Mouse (Mus musculus) adrenal gland, adult 8-10 months (tissue): Measurements from ENCODE around the gene Il2ra. TPM values are rescaled to one million over a fixed set of nuclear protein-coding genes. Genes with fewer than 3 reads are reported as not detected.
A peak's percentile ranks its signal among the peaks of the same experiment; 100 is the strongest.
"Not testable (repeated sequence)": the region's sequence is repeated elsewhere in the genome, so short reads cannot be mapped to it uniquely, and the experiment has no call there.

ENCODE experiments used
- DNase-seq: peaks from one replicate; pipeline ENCODE4 v3.0.0; 2022
- total RNA-seq, 4 experiments: library from RNA; stranded (reverse); gene quantifications; 2 replicates each; pipeline ENCODE4 v1.2.4; 2022

Il2ra gene
- total RNA-seq, 4 experiments from 2014 or later = 0.12 to 0.46 (median 0.19) TPM

DNA sequence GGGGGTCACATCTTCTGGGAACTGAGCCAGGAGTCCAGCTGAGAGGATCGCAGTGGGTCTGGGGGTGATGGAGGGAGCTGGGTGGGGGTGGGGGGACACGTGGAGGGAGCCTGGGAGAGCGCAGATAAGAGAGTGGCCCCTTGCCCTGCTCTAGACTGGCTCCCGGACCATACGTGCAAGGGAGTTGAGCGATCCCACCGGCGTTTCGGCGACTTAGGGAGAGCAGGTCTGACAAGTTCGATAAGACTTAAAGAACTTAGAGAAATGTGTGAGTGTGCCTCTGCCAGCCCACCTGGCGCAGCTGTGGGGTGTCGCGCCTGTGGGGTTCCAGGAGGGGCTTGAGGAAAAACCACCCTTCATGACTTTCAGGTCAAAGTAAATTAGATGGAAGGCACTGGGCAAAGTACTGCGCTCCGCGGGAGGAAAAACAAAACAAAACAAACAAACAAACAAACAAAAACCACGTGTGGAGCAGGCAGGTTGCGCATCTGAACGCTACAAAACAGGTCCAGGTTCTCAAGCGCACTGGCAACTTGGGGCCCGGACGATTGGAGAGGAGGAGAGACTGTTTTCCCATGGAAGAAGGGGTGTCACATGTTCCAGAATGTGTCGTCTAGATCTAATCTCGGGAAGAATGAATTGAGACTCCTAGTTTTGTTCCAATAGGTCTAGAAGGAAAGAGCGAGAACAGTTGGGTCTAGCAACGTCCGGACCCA is 63.6 kb downstream of the Il2ra start:
- no peak for DNase-seq

DNA sequence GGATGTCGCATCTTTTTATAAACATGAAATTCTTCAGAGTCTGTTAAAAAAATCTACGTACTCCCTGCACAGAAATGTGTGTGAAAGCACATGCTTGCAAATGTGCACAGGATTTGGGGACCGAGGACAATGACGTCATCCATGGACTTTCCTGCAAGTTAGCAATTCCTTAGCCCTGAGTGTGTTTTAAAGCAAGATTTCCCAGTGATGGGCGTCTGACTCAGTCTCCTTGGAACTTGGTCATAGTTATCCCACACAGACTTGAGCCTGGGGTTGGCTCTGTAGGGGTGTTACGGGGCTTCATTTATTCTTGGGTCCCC is 64.1 kb downstream of the Il2ra start:
- DNase-seq = peak; percentile 38

DNA sequence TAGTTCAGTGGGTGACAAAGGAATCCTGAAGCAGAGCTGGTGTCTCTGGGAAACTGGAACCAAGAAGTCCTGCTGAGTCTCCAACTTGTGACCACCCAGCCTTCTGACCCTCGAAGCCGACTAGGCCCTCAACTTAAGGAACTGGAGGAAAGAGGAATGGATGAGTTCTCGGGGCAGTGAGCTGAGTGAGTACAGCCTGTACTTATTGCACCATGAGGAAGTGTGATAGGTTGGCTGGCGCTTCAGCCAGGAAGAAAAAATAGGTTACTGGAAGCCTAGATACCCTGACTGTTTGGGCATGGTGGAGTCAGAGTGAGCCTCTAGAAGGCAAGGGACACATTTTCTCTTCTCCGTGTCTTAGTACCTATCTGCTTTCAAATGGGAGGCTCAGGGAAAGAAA is 65.9 kb downstream of the Il2ra start:
- DNase-seq = no peak

DNA sequence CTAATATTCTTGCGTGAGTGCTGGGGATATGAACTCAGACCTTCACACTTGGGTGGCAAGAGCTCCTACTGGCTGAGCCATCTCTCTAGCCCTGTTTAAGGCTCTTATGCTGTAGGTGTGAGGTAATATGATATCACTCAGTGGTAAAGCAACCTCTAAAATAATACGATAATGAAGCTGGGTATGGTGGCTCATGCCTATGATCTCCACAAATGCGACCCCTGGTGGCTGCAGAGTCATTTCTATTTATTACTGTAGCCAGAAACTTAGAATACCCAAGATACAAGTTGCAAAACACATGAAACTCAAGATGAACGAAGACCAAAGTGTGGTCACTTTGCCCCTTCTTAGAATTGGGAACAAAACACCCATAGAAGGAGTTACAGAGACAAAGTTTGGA is 67.5 kb downstream of the Il2ra start:
- not testable (repeated sequence) for DNase-seq

DNA sequence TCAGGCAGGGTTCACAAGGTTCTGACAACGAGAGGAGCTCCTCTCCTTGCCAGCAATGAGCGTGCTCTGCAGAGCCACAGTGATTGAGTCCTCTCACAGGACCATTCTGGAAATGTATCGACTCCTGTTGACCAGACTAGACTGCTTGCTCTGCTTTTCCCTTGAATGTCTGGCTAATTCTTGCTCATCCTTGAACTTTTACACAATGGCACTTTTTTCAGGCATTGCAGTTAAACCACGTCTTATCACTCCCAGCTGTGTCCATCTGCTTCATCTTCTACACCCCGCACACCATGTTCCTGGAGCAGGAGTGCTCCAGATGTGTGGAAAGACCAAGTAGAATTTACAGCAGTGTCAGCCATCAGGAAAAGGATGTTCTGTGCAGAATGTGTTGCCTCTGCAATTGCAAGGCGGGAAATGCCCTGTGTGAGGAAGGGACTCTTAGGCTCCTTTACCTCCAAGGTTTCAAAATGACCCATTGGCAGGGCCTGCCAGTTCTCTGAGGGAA is 69.9 kb downstream of the Il2ra start:
- DNase-seq = no peak

DNA sequence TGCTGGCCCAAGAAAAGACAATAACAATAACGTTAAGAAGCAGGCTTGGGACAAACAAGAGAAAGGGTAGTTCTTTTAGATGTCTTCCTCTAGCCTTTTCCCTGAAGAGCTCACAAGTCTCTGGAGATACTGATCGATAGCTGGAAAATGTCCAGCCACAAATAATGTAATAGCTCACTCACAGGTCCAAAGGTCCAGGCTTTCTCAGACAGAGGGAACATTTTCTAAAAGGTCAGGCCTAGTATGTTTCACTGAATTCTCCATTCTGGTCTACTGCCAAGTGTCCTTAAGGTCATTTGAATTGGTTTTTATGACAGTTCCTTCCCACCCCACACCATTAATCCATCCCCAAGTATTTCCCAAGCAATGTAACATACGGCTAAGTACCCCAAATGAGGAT is 70.4 kb downstream of the Il2ra start:
- DNase-seq = no peak

DNA sequence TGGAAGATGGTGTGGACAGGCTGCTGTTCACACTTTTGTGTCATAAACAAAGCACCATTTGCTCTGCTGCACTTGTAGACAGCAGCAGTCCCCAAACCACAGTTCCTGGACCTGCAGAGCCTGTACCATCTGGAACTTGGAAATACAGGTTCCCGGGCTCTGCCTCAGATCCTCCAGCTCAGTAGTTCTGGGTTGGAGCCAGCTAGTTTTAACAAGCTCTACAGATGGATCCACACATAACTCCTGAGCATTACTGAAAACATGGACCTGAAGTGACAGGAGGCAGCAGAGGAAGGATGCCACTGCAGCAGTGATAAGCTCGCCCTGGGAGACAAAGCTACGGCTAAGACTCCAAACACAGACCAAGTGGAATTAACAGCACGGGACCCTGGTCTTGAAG is 71.9 kb downstream of the Il2ra start:
- DNase-seq = no peak

DNA sequence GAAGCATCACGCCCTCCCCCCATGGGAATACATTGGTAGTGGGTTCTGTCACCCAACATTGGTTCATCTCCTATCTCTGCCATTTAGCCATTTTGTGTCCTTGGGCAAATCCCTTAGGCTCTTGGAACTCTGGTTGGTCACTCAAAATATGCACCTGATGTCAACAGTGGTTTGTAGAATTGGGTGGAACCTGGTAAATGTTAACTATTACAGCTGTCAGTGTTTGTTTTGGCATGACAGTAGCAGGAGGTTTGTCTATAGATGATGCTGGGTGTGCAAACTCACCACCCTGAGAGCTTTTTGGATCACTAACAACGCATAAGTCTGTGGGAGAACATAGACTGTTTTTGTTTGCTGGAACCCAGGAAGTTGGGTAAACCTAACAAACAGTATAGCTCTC is 76.0 kb downstream of the Il2ra start:
- no peak for DNase-seq

DNA sequence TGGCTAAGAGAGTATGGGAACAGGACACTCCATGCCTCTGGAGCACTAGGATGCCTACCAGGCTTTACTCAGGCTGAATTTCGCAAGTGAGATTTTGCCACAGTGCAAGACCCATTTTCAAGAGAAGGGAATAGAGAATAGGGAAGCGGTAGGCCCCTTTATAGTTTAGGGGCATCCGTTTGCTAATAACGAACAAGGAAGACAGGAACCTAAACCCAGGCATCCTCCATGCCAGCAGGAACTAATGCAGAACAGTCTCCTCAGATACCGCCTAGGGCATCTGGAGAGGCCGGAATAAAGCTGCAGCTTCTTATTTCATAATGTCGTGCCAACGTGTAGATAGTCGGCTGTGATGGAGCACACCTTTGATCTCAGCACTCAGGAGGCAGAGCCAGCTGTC is 80.0 kb downstream of the Il2ra start:
- no peak for DNase-seq

DNA sequence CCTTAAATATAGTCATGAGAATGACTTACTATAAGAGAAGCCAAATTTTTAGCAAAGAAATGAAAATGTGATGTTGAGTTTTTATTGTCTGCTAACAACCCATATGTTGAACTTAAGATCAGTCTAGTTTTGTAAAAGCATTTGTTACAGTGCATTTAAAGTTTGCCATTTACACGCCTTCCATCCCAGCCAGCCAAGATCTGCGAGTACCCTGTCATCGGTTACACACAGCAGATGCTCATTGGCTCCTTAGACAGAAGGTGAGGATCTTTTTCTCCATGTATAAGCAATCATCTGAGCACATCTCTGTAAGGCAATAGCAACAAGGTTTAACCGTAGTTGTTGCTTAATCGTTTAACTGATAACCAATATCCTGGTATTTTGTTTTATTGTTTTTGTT is 85.0 kb downstream of the Il2ra start:
- no peak for DNase-seq

DNA sequence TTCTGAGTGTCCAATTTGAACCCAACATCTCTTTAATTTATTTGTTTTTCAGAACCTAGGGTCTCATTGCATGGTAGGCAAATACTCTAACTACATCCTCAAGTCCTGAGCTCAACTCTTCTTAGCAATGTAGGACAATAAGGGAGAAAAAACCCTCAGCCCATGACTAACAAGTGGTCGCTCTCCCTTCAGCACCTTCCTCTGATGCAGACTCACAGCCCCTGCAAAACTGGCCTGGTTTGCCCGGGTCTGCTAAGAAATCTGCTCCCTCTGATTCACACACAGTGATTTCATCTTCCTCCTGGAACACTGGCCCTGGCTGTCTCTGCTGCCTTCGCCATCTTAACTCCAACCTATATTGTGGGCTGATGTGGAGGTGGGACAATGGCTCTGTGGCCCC is 86.5 kb downstream of the Il2ra start:
- no peak for DNase-seq

DNA sequence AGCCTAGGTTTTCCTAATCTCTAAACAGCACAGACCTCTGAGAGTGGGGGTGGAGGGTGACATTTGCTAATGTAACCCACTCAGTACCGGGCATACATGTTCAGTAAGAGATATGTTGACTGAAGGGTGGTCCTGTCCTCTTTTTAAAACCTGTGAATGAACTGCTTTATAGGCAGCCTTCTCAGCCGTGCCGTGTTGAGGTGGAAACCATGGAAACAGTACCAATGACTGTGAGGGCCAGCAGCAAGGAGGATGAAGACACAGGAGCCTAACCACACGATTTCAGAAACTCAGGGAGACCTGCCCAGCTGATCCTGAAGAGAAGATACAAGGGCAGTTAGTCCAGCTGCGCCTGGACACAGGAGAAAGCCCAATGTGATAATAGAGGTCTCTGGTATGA is 90.4 kb downstream of the Il2ra start:
- DNase-seq = no peak

DNA sequence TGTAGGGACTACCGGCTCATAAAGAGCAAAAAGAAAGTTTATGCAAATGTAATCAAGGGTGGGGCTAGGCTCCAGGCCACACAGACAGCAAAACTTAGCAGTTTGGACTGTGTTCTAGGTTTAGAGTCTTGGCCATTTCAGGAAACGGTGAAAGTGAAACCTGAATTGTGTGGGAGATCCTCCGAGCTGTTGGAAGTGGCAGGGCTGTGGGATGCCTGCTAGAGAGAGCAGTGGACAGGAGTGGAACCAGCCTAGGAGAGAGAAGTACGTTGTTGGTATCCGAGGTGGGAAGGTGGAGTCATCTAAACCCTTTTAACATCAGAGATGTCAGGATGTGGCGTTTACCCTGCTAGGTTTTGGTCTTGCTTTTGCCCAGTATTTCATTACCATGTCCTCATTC is 93.2 kb downstream of the Il2ra start:
- DNase-seq = no peak

DNA sequence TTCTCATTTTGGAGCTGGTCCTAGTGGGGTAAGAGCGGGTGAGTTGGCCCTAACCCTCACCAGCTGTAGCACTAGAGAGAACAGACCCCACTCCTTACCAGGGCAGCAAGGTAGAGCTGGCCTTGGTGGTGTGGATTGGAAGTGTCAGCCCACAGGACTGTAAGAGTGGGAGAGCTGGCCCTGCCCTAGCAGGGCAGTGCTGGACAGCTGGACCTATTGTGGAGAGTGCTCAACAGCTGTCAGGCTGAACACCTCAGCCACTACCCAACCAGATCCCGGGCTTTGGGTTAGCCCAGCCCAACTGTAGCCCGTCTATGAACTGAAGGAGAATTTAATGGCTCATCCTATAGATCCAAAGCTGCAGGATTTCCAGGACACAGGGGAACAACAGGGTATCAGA is 96.2 kb downstream of the Il2ra start:
- no peak for DNase-seq

DNA sequence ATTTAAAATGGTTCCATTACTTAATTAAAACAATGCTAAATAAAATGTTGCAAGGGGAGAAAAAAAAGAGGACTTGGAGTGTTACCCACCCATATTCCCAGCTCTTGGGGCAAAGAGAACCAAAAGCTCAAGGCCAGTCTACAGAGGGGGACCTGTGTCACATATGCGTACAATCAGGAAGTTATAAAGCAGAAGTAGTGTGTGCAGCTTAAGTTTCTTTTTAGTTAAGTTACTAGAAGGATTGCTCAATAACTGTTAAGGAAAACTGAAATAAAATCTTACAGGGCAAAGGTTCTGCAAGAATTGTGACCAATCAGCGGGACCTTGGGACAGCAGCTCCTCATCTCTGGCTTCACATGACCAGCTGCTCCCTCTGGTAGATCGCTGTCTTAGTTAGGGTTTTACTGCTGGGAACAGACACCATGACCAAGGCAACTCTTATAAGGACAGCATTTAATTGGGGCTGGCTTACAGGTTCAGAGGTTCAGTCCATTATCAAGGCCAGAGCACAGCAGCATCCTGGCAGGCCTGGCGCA is 97.0 kb downstream of the Il2ra start:
- no peak for DNase-seq

Other genes with a start within 250 kb of the Il2ra start
- 100 to 1,000 TPM in 1 of 4 experiments, 10 to 100 TPM in 3; 62.7 to 118 (median 75.9) TPM for gene Pfkfb3, start 88.7 kb upstream of the Il2ra start, total RNA-seq
- gene Rbm17, start 38.7 kb upstream of the Il2ra start, total RNA-seq = 100 to 1,000 TPM in 1 of 4 experiments, 10 to 100 TPM in 3; 82.5 to 121 (median 96.2) TPM
- gene Gm17490, start 16.5 kb upstream of the Il2ra start, total RNA-seq = not detected
- gene Il15ra, start 62.5 kb downstream of the Il2ra start, total RNA-seq = 10 to 100 TPM; 15.4 to 21.9 (median 19.2) TPM
- 10 to 100 TPM; 74.4 to 99.4 (median 83.2) TPM for gene Fbh1, start 134.8 kb downstream of the Il2ra start, total RNA-seq
- 10 to 100 TPM; 31.1 to 78.5 (median 56.4) TPM for gene Ankrd16, start 135.1 kb downstream of the Il2ra start, total RNA-seq